Mouse (Mus musculus) megakaryocyte, embryonic 14.5 days (primary cell): ENCODE data around the gene Fadd.

Experiments used
- FLI1 ChIP-seq: IDR thresholded peaks from 2 replicates; pipeline ENCODE4 v1.6.1; 2012; ENCODE audit warnings: low read length, inconsistent platforms, mixed read lengths
- GATA1 ChIP-seq: IDR thresholded peaks from 3 replicates; pipeline ENCODE4 v1.6.1; 2012; ENCODE audit warnings: mixed read lengths, low read length, inconsistent platforms, borderline replicate concordance

GRCm38 (mm10) chr7:144620315-144620714 is 38.1 kb upstream of the Fadd start:
- no peak for TF ChIP-seq GATA1
- no peak for TF ChIP-seq FLI1
